Mouse (Mus musculus) embryo, embryonic 11.5 days (tissue): ENCODE results near the gene Man2a1.

Experiments used
- DNase-seq: peaks from one replicate; pipeline ENCODE4 v3.0.0-alpha.2; 2012; ENCODE audit warnings: low read depth, low spot score

Man2a1 gene

DNA sequence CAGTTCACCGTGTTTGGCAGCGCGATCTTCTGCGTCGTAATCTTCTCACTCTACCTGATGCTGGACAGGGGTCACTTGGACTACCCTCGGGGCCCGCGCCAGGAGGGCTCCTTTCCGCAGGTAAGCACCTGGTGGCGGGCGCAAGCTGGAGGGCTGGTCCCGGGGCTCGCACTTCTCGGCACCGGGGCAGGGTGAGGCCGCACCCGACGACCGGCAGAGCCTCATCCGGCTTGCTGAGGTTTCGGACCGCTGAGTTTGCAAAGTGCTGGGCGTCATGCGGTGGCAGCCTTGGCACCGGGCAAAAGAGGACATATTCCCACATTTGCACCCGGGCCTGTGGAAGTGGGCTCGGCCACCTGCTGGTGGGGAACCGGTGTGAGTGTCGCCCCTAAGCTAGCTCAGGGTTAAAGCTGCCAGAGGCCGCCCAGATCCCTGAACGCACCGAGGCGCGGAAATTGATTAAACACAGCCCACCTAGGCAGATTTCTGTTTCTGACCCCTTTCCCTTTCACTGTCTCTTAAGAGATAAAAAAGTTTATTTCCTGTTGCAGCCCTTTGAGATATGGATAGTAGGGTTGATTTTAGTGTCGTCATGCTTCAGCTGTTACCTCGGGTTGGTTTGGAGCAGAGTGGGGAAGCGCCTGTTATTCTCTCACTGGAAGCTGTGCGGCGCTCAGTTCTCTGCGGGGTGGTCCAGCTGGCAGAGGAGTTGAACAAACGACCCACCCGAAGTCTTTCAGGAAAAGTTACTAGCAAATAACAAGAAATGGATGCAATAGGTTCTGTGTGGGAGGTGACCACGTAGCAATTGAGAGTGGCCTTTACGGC is 1.4 kb downstream of the Man2a1 start:
- peak; percentile 44 for DNase-seq

DNA sequence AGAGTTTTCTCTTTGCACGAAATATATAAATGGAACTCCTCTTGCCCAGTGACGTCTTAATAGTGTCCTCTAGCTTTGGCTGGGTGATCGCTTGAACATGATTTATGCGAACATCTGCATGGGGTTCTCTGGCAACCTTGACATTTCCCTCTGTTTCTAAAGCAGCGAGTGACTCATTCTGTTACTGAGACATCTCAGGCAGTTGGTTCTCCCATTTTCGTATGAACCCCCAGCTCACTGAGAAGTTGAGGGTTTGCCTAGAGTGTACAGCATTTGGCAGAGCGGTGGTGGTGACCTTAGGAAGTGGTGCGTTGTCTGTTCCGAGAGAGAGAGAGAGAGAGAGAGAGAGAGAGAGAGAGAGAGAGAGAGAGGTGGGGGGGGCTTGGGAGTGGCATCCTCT is 2.6 kb downstream of the Man2a1 start:
- DNase-seq: peak; percentile 8

DNA sequence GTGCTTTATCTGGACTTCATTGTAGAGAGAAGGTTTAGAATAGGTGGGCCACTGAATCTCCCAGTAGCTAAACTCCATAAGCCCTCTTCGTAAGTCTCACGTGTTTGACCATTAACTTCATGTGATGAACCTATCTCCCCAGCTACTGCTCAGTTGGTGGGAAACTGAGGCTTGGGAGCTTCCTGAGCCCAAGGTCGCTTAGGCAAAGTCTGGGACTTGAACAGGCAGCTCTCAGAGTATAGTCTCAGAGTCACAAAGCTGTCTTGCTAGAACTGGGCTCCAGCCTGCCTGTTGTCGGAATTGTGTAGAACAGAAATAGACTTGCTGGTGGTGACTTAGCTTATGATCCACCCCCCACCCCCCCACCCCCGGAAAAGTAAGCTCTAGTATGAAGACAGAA is 3.0 kb downstream of the Man2a1 start:
- no peak for DNase-seq

GRCm38 (mm10) chr17:64604163-64604562 is 3.6 kb downstream of the Man2a1 start:
- no peak for DNase-seq

DNA sequence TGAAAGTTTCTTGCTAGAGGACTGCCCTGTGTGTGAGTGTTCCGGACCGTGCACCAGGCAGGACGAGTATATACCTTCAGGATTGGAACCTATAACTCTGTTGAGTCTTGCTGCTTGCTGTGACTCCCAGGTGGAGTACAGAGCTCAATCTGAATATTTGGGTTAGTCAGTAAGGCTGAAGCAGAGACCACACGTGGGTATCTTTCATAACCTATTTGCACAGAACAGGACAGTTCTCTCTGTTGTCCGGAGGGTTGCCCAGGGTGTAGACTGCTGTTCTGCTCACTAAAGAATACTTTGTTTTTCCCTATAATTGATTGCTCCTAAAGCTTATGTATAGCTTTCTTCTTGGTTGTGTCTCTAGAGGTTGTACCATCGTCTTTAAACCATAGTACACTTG is 7.7 kb downstream of the Man2a1 start:
- no peak for DNase-seq

DNA sequence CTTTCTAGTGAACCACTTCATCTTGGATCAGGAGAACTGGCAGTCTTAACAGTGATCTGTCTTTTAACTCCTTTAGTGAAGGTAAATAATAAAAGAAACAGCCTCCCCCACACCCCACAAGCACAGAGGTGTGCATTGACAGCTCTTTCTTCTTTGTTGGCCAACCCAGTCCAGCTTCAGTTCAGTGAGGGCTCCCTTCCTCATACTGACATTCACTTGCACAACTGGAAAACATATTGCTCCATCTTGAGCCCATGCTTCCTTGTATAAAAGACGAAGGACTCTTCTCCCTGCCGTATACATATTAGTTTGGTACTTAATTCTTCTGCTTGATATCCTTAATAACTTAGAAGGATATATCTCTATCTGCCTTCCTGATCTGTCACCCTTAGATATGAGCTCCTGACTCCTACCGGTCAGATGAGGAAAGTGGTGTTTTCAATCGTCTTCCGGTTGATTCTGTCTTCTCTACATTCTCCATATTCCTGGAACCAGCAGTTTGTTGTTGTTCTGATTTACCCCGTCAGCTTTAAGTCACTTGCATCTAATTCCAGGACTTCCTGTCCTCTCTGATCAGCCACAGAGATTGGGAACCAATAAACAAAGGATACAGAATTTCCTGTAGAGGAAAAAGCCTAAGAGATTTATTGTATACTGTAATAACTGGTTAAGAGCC is 8.5 kb downstream of the Man2a1 start:
- no peak for DNase-seq

GRCm38 (mm10) chr17:64609741-64610140 is 9.2 kb downstream of the Man2a1 start:
- DNase-seq: no peak

DNA sequence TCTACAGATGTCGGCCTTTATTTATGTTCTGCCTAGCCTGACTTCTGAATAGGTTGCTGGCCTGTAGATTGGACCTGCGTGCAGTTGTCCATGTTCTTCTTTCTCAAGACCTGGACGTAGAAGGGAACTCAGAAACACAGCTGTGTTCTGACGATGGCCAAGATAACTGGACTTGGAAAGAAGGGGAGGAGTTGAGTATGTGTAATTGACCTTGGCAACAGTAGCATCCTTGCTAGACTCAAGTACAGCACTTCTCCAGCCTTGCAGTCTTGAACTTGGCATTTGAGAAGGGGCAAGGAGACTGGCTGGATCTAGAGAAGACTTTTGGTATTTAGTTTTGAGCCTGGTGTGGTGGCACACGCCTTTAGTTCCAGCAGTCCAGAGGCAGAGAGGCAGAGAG is 10.9 kb downstream of the Man2a1 start:
- DNase-seq: no peak

- DNase-seq: no peak
Measured at GRCm38 (mm10) chr17:64612135-64612885, 11.8 kb downstream of the Man2a1 start.

DNA sequence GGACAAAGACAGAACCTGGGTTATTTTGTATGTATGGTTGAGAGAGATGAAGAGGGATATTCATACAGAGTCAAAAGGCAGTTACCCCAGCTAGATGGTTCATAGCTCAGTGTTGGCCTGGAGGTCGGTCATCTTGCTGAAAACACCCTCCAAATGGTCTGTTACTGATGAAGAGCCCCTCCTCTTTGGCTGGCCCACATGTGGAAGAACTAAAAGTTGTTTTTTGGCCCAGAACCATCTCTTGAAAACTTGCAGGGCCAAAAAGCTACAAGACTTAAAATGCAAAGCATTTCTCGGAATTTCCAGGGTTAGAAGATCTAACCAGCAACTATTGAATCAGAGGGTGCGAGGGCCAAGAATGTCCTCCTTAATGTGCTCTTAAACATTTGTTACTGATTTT is 12.4 kb downstream of the Man2a1 start:
- no peak for DNase-seq

DNA sequence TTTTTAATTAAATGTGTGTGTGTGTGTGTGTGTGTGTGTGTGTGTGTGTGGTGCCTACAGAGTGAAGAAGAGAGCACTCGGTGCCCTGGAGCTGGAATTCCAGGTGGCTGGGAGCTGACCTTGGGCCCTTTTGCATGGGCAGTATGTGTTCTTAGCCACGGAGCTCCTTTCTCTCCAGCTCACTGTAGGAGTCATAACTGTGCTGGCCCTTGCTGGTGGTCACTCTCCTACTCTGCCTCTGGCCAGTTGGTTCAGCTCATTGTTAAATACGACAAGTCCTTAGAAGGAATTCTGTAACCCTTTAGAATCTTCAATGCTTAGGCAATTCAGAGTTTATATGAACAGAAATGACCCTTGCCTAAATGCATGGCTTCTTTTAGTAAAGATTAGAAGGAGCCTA is 12.8 kb downstream of the Man2a1 start:
- no peak for DNase-seq

DNA sequence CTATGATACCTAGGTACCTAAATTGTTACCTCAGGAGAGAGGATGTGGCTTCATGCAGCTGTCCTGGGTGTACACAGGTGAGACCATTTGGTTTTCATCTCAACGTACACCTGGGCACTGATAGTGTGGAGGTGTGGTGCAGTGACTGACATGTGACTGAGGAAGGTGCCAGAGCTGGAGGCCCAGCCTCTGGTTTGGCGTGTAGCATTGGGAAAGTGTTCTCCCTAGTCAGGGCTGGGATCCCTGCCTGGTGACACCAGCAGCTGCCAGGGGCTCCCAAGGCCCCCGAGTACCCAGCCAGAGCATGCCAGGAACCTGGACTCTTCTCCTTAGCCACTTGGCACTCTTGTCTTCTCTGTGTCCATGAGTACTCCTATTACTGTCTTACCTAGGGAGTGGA is 14.3 kb downstream of the Man2a1 start:
- no peak for DNase-seq

DNA sequence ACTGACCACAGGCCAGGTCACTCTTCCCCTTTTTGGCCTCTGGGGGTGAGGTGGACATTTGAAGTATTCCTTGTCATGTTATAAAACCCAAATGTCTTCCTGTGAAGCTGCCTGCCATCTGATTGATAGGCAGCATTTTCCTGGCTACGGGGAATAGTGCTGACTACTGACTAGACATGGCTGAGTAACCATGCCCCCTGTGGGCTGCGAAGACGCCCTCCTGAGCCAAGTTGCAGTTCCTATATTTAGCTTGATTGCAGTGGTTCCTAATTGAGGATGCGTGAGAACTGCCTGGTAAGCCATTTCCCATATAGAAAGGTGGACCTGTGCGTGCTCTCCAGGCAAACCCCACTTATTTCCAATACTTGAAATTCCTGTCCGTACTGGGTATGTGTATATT is 14.9 kb downstream of the Man2a1 start:
- DNase-seq: no peak

- DNase-seq: no peak
Measured at GRCm38 (mm10) chr17:64616259-64616658, 15.7 kb downstream of the Man2a1 start.

GRCm38 (mm10) chr17:64617838-64618237 is 17.3 kb downstream of the Man2a1 start:
- DNase-seq: no peak

GRCm38 (mm10) chr17:64618996-64619395 is 18.5 kb downstream of the Man2a1 start:
- DNase-seq: no peak

- no peak for DNase-seq
Measured at GRCm38 (mm10) chr17:64620135-64620534, 19.6 kb downstream of the Man2a1 start.

DNA sequence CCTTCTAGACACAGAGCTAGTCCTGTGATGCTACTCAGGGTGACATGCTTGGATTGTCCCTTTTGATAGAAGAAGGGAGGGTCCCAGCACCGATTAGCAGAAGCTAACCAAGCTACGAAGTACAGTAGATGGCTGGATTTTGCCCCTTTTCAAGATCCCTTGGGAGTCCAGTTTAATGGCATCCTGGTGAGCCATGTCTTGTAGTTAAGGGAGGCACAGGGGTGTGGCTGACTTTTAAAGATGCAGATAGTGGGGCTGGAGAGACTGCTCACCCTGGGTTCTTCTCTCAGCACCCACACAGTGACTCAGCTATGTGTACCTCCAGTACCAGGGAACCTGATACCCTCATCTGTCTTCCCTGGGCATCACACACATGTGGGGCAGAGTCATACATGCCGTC is 20.1 kb downstream of the Man2a1 start:
- no peak for DNase-seq

GRCm38 (mm10) chr17:64621226-64621625 is 20.7 kb downstream of the Man2a1 start:
- DNase-seq: no peak

- no peak for DNase-seq
Measured at GRCm38 (mm10) chr17:64621649-64622351, 21.3 kb downstream of the Man2a1 start.

DNA sequence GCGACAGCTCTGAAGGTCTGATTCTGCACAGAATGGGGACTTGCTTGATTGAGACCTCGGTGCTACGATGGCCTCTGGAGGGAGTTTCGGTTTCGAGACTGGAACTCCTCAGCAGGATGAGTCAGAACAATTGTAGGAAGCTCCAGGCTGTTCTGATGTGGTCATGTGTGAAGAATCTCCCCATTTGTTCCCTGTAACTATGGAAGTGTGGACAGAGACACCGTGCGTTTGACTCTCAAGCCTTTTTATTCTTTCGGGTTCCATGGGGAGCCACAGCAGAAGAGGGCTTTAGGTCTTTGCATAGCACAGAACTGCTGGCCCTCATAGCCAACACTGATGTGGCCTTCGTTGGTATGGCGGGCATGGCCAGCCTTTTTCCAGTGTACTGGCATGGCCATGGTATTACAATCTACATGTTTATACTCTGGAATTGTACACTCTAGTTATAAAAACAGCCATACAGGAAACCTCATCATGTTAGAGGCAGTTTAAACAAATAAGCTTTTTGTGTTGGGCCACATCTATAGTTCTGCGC is 21.9 kb downstream of the Man2a1 start:
- DNase-seq: no peak

DNA sequence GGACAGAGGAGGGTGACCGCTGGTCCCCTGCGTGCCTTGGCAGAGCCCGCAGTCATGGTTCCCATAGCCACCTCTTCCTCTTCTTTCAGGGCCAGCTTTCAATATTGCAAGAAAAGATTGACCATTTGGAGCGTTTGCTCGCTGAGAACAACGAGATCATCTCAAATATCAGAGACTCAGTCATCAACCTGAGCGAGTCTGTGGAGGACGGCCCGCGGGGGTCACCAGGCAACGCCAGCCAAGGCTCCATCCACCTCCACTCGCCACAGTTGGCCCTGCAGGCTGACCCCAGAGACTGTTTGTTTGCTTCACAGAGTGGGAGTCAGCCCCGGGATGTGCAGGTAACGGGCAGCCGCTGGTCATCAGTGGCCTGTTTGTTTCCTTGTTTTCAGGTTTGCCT is 23.9 kb downstream of the Man2a1 start:
- no peak for DNase-seq
